Mouse (Mus musculus): ENCODE measurements around the gene Draxin.
"Not testable (repeated sequence)": the region's sequence is repeated elsewhere in the genome, so short reads cannot be mapped to it uniquely, and the experiment has no call there.

Draxin gene

GRCm38 (mm10) chr4:148130561-148131413 is at the start of gene Draxin:
Draxin (minus strand) TSS chr4:148130698.
- peak; percentile 52 for DNase-seq (ENCODE audit: inconsistent ontology term)

GRCm38 (mm10) chr4:148177716-148178115 is 47.2 kb upstream of the Draxin start:
- DNase-seq (ENCODE audit: inconsistent ontology term) = peak; percentile 54

GRCm38 (mm10) chr4:148176603-148177002 is 46.1 kb upstream of the Draxin start:
- DNase-seq (ENCODE audit: inconsistent ontology term) = not testable (repeated sequence)

GRCm38 (mm10) chr4:148174495-148174862 is 44.0 kb upstream of the Draxin start:
- DNase-seq (ENCODE audit: inconsistent ontology term) = no peak

DNA sequence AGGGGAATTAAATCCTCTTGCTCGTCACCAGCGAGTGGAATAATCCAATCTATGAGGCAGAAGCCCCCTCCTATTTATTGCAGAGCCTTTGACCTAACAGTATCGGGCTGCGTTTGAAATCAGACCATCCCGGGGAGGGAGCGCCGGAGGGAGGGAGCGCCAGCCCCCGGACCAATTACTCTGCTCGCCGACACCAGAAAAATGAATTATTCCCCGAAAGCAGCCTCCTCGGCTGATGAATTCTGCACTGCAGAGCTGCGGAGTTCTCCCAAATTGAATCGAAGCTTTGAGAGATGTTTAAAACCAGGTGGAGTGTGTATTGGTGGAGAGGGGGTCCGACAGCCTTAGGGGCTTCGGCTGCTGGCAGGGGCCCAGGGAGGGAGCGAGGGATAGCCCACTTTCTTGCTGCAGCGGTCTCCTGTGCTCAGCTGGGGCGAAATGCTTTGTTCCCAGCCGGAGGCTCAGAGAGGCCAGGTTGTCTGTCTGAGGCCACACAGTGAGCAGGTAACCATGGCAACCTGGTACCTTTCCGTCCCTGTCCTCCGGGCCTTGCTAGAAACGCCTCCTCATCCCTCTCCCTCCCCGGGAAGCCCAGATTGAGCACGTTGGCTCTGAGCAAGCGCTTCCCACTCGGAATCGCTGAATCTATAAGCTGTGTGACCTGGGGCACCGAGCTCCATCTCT is 43.5 kb upstream of the Draxin start:
- no peak for DNase-seq (ENCODE audit: inconsistent ontology term)

DNA sequence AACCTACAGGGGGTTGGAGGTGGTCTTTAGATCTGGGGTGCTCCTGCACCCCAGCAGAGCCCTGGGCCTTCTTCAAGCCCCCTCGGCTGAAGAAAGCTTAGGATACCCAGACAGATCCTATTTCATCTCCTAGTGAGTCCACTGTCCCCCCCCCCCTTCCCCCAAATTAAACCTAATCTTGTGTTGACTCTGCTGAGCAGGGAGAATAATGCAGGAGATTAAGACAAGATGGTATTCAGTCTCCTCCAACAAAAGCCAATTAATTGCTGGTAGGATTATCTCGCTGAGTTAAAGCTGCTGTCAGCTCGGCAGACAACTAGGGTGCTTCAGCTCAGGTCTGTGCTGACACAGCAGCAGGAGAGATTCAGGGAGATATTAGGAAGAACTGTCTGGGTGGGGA is 40.8 kb upstream of the Draxin start:
- no peak for DNase-seq (ENCODE audit: inconsistent ontology term)

DNA sequence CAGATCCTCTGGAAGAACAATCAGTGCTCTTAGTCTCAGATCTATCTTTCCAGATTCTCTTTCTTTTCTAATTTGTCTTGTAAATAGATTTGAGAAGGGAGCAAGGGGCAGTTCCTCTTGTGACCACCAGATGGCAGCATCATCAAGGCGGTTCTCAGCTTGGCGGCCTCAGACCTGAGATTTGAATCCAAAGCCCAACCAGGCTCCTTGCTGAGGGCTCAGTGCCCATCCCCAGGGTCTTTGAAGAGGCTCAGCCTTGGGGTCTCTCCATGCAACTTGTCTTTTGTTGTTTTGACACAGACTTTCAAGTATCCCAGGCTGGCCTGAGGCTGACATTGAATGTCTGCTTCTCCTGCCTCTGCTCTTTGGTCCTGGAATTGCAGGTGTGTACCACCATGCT is 40.3 kb upstream of the Draxin start:
- DNase-seq (ENCODE audit: inconsistent ontology term) = no peak

- DNase-seq (ENCODE audit: inconsistent ontology term) = no peak
These were observed 39.1 kb upstream of the Draxin start for GRCm38 (mm10) chr4:148169586-148169985.

DNA sequence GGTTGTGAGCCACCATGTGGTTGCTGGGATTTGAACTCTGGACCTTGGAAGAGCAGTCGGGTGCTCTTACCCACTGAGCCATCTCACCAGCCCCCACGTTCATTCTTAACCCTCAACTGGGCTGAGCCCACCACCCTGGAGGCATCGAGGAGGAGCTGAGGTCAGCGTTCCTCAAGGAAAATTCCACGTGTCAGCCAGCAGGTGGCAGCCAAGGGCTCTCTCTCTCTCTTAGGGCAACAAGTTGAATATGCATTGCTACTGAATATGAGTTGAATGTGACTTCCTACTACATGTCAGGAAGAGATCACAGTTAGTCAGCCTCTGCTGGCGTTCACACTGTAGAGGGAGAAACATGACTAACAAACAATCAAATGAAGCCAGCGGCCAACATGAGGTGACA is 37.8 kb upstream of the Draxin start:
- DNase-seq (ENCODE audit: inconsistent ontology term) = peak; percentile 43

DNA sequence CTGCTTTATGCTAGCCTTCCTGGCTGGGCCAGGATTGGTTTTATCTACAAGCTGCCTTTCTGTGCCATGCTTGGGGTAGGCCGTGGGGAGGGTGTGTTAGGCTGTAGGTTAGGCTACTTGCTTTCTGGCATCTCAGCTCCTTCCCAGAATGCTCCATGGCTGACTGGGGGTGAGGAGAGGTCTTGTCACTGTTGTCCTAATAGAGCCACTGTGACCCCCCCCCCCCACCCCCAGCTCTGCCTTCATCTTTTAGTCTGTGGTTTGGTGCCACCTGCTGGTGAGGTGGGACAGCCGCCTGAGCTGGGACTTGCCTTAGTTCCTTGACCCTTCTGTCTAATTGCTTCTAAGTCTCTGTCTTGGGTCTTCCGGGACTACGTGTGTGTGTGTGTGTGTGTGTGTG is 36.5 kb upstream of the Draxin start:
- peak; percentile 45 for DNase-seq (ENCODE audit: inconsistent ontology term)

DNA sequence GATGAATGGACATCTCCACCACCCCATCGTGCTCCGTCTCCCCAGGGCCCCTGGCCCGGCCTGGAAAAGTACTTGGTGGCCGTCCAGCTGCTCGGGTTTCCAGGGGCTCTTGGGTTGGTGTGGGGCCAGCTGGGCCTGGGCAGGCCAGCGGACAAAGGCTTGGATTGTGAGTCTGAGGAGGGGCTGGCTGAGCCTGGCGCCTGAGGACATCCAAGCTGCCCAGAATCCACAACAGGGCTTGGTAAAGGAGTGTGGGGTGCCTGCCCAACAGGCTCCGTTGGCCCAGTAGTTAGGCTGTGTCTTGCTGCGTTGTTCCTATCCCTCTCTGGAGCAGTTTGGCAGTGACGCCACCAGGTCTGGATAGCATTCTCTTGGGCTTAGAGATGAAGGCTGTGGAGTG is 35.9 kb upstream of the Draxin start:
- DNase-seq (ENCODE audit: inconsistent ontology term) = peak; percentile 86

GRCm38 (mm10) chr4:148165551-148165950 is 35.1 kb upstream of the Draxin start:
- DNase-seq (ENCODE audit: inconsistent ontology term) = no peak

- DNase-seq (ENCODE audit: inconsistent ontology term) = no peak
These were observed 34.0 kb upstream of the Draxin start for GRCm38 (mm10) chr4:148164461-148164860.

DNA sequence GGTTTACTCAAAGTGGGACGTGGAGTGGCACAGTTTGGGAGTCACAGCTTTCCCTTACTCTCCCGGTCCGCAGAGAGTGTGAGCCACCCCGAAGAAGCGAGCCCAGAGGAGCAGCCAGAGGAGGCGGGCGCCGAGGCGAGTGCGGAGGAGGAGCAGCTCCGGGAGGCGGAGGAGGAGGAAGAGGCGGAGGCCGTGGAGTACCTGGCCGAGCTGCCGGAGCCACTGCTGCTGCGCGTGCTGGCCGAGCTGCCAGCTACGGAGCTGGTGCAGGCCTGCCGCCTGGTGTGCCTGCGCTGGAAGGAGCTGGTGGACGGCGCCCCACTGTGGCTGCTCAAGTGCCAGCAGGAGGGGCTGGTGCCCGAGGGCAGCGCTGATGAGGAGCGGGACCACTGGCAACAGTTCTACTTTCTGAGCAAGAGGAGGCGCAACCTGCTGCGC is 33.5 kb upstream of the Draxin start:
- peak; percentile 79 for DNase-seq (ENCODE audit: inconsistent ontology term)

DNA sequence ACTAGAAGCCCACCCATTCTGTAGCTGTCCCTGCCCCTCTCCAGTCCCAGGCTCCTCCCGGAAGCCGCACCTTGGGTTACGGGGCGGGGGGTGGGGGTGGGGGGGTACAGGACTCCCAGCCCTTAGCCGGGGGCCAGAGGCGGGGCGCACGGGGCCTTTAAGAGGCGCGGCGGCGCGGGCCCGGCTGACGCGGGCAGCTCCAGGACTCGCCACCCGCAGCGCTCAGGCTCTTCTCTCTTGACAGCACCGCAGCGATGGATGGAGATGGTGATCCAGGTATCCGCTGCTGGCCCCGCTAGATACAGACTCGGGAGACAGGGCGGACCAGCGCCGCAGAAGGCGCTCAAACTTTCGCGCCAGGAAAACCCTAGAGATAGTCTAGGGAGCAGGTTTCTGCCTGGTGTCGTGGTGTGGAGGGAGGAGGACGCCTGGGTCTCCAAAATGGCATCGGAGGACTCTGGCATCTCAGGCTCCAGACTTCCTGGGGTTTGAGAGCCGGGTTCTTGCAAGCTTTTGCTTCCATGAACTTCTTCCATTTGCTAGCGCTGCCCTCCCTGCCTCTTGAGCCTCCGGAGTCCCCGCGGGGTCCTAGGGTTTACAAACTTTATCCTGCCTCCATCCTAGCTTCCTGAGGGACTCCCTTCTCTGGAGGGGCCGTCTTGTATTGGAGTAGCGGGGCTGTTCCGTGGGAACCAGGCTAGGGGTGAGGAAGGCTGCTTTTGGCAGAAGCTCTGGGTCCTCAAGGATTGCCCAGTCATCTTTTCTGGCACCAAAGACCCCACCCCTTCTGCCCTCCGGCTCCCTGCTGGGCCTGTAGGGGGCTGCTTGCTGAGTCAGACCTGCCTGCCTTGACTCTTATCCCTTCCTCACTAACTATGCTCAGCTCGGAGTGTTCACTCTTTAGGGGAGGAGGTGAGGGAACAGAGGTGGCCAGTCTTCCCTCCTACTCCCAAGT is 30.2 kb upstream of the Draxin start, which contains the start of the genes Fbxo44 and Fbxo2:
TSS of gene Fbxo44 (minus strand) at position 47 of the 955 bp plus-strand sequence.
TSS of gene Fbxo2 (plus strand) at position 186 of the 955 bp plus-strand sequence.
- no peak for DNase-seq (ENCODE audit: inconsistent ontology term)

GRCm38 (mm10) chr4:148159544-148160435 is 29.3 kb upstream of the Draxin start:
- DNase-seq (ENCODE audit: inconsistent ontology term) = peak; percentile 99

- no peak for DNase-seq (ENCODE audit: inconsistent ontology term)
These were observed 28.2 kb upstream of the Draxin start for GRCm38 (mm10) chr4:148158436-148159348.

GRCm38 (mm10) chr4:148154982-148155381 is 24.5 kb upstream of the Draxin start:
- DNase-seq (ENCODE audit: inconsistent ontology term) = no peak

DNA sequence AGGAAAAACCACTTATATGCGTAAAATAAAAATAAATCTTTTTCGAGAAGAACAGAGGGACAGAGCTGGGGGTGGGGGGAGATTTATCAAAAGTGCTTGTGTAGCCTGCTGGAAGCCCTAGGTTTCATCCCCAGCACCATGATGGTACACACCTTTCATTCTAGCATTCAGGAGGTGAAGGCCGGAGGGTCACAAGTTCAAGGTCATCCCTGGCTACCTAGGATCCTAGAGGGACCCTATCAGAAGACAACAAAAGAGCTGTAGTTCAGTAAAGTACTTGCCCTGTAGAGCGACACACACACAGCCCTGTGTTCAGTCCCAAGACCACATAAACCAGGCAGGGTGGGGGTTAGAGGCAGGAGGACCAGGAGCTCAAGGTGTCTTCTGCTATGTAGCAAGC is 23.5 kb upstream of the Draxin start:
- DNase-seq (ENCODE audit: inconsistent ontology term) = no peak

GRCm38 (mm10) chr4:148152547-148152946 is 22.0 kb upstream of the Draxin start:
- DNase-seq (ENCODE audit: inconsistent ontology term) = no peak

All from Muller cell, postnatal 12 days (primary cell).